Mouse (Mus musculus): ENCODE measurements around the gene Smad6.

GRCm38 (mm10) chr9:63916441-63916840 is 105.4 kb downstream of the Smad6 start:
- TF ChIP-seq CTCF (IDR thresholded peaks at IDR 0.05; ENCODE audit: extremely low read depth, insufficient read depth, low read length) (no peak), POLR2A (IDR thresholded peaks at IDR 0.05; ENCODE audit: extremely low read depth, insufficient read depth, low read length) (no peak)
